Mouse (Mus musculus) liver, embryonic 16.5 days (tissue): ENCODE results near the gene Gm45233. TPM values are rescaled to one million over a fixed set of nuclear protein-coding genes. Genes with fewer than 3 reads are reported as not detected.

Experiments used
- ATAC-seq: fragments of 200-750 bp; cut with Nextera tagmentation; 2 replicates; pipeline ENCODE4 v1.8.0; 2017; ENCODE audit warnings: low read depth, mild to moderate bottlenecking, moderate number of reproducible peaks, moderate library complexity
- H3K27ac ChIP-seq: fragments of 300-500 bp; sonication (generic); 2 replicates; pipeline ENCODE4 v1.5.1; 2014; ENCODE audit warnings: mild to moderate bottlenecking, low read length
- H3K27me3 ChIP-seq: fragments of 300-500 bp; sonication (generic); 2 replicates; pipeline ENCODE4 v1.6.1; 2014; ENCODE audit warnings: low read depth, low read length, mixed read lengths; ENCODE audit not compliant: control insufficient read depth, insufficient read depth
- H3K36me3 ChIP-seq: fragments of 300-500 bp; sonication (generic); 2 replicates; pipeline ENCODE4 v1.6.1; 2014; ENCODE audit warnings: mild to moderate bottlenecking; ENCODE audit not compliant: control insufficient read depth, insufficient read depth
- H3K4me1 ChIP-seq: fragments of 300-500 bp; sonication (generic); 2 replicates; pipeline ENCODE4 v1.6.1; 2014; ENCODE audit warnings: low read depth, low read length, mixed read lengths; ENCODE audit not compliant: control insufficient read depth
- H3K4me2 ChIP-seq: fragments of 300-500 bp; sonication (generic); 2 replicates; pipeline ENCODE4 v1.6.1; 2014; ENCODE audit warnings: low read depth, low read length, mixed read lengths
- H3K4me3 ChIP-seq: fragments of 300-500 bp; sonication (generic); 2 replicates; pipeline ENCODE4 v1.5.1; 2014; ENCODE audit warnings: low read depth, mild to moderate bottlenecking, low read length
- H3K9ac ChIP-seq: fragments of 300-500 bp; sonication (generic); 2 replicates; pipeline ENCODE4 v1.6.1; 2014; ENCODE audit warnings: low read depth, low read length
- H3K9me3 ChIP-seq: fragments of 300-500 bp; sonication (generic); replicated peaks from 2 replicates; pipeline ENCODE4 v1.6.1; 2016; ENCODE audit warnings: low read length; ENCODE audit not compliant: control insufficient read depth
- WGBS: fragments of 180-500 bp; shearing (Covaris S2); extraction: QIAGEN DNeasy Blood & Tissue Kit; methylation state at CpG from one replicate; pipeline ENCODE4 v1.1.7; 2014; ENCODE audit not compliant: insufficient replicate concordance; 5-methylcytosine and 5-hydroxymethylcytosine counted together
- polyA plus RNA-seq: library from polyadenylated mRNA; unstranded; fragments of >200 nt; fragmentation: Nextera tagmentation; extraction: Ambion mirVana; gene quantifications from 2 replicates; pipeline ENCODE4 v1.2.1, GENCODE M21; 2015

Gm45233 gene
- polyA plus RNA-seq, 1 experiment from 2014 or later = 0.17 TPM

DNA sequence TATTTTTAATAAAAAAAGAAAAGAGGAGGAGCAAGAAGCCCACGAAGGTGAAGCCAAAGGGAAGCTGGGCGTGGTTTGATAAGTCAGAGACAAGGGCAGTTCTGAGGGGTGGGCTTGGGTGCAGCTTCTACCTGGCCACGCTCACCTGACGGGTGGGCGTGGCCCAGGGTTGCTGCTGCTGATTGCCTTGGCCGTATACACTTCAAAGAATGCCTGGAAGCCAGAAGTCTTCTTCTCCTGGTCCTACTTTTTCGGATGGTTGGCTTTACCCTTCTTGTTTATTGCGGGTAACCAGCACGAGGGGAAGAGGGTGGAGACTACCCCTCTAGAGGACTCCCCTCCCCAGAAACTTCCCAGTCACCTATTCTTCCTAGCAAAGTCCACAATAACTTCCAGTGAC, 1.2 kb upstream of the Gm45233 start:
- Histone ChIP-seq H3K4me2 (peak overlapping the region; percentile 98), H3K9me3 (no peaks in the 10 kb centered on the region), H3K36me3 (no peaks in the 10 kb centered on the region), H3K4me3 (peak overlapping the region; percentile 75), H3K9ac (peak overlapping the region; percentile 60), H3K27me3 (no peaks in the 10 kb centered on the region), H3K4me1 (peaks cover 26% of the 10 kb centered on the region), H3K27ac (peak overlapping the region; percentile 93)
- no peak for ATAC-seq
- WGBS = 3% methylated on average over 9 of the region's 9 CpGs

DNA sequence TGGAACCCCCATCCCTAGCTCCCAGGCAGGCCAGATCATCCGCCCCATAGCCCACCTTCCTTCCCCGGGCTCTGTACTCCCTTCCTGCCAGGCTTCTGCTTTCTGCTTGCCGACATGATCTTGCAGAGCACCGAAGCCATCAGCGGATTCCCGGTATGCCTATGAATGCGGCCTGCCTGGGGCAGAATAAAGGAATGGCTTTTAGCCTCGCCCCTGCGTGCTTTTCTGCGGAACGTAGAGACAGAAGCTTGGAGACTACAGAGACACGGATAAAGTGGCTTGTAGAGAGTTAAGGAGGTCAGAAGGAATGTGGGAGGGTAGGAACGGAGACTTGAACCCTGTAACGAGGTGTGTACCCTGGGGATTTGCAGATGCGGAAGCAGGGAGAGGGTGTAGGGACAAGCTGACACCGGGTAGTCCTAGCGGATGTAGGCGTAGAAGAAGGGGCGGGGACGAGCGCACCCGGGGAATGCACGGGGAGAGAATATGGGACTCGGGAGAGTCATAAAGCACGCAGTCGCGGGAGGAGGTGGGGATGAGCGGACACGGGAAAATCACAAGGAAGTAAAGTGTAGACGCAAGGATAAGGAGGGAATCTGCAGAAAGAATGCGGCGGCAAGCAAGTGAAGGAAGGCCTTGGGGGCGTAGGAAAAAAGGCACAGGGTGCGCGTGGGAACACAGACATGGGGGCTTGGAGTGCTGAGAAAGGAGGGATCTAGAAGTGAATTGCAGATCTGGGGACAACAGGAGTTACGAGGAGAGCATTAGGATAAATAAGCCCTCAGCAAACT, 607 bp upstream of the Gm45233 start:
- WGBS = under 1% methylated on average over 36 of the region's 36 CpGs
- peak overlapping the region; percentile 98 for H3K4me2 ChIP-seq
- H3K9ac ChIP-seq = peak overlapping the region; percentile 60
- no peaks in the 10 kb centered on the region for H3K27me3 ChIP-seq
- peak overlapping the region; percentile 93 for H3K27ac ChIP-seq
- H3K36me3 ChIP-seq = no peaks in the 10 kb centered on the region
- peaks cover 28% of the 10 kb centered on the region for H3K4me1 ChIP-seq
- no peaks in the 10 kb centered on the region for H3K9me3 ChIP-seq
- peak overlapping the region; percentile 75 for H3K4me3 ChIP-seq
- peak; percentile 81 for ATAC-seq

- no peak for ATAC-seq
- Histone ChIP-seq H3K4me1 (peaks cover 21% of the 10 kb centered on the region), H3K27ac (no peak overlapping the region), H3K9ac (no peak overlapping the region), H3K27me3 (no peaks in the 10 kb centered on the region), H3K4me3 (no peak overlapping the region), H3K4me2 (no peak overlapping the region), H3K9me3 (no peaks in the 10 kb centered on the region), H3K36me3 (no peaks in the 10 kb centered on the region; the same call in 1 of the 2 replicates)
- WGBS = 55% methylated on average over 4 of the region's 4 CpGs
Observed at GRCm38 (mm10) chr7:43447801-43448200, 3.9 kb downstream of the Gm45233 start.

DNA sequence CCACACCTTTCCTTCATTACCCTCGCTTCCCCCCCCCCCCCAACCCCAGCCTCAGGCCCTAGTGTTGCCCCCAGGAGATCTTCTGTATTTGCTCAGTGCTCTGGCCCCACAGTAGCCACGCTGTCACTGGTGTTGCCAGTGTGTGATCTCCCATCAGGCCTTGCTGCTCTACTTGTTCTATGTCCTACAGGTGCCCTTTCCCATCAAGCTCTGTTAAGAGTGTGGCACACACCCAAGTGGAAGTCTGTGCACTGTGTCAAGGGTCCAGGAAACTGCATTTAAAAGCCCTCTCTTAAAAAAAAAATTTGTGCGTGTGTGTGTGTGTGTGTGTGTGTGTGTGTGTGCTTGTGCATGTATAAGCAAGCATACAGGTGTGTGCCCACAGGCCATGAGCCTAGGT, 4.3 kb downstream of the Gm45233 start:
- H3K4me3 ChIP-seq = no peak overlapping the region
- H3K36me3 ChIP-seq = no peaks in the 10 kb centered on the region; the same call in 1 of the 2 replicates
- H3K27ac ChIP-seq = no peak overlapping the region
- no peak overlapping the region for H3K9ac ChIP-seq
- WGBS = 75% methylated on average over 2 of the region's 3 CpGs
- peaks cover 17% of the 10 kb centered on the region for H3K4me1 ChIP-seq
- H3K9me3 ChIP-seq = no peaks in the 10 kb centered on the region
- no peak for ATAC-seq
- no peaks in the 10 kb centered on the region for H3K27me3 ChIP-seq
- no peak overlapping the region for H3K4me2 ChIP-seq

DNA sequence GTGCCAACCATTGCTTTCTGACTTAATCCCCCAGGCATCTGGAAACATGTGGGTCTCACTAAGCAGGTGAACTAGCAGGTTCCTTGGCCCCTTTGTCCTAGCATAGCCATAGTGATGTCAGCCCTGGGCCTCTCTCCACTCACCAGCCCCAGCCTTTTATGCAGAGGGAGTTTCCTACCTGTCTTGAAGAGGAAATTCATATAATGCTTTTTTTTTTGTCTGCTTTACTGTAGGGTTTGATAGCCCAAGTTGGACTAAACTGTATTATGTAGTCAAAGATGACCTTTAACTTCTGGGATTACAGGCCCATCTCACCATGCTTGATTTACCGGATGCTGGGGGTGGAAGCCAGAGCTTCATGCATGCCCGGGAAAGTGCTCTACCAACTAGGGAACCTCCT, 5.9 kb downstream of the Gm45233 start:
- H3K4me2 ChIP-seq = no peak overlapping the region
- H3K27me3 ChIP-seq = no peaks in the 10 kb centered on the region
- H3K36me3 ChIP-seq = peaks cover 8% of the 10 kb centered on the region
- H3K27ac ChIP-seq = no peak overlapping the region
- H3K9ac ChIP-seq = no peak overlapping the region
- WGBS = 83% methylated on average over 2 of the region's 2 CpGs
- H3K9me3 ChIP-seq = no peaks in the 10 kb centered on the region
- H3K4me1 ChIP-seq = peaks cover 13% of the 10 kb centered on the region
- ATAC-seq = no peak
- H3K4me3 ChIP-seq = no peak overlapping the region

- Histone ChIP-seq H3K9ac (no peak overlapping the region), H3K36me3 (peaks cover 11% of the 10 kb centered on the region), H3K9me3 (no peaks in the 10 kb centered on the region), H3K4me1 (peaks cover 6% of the 10 kb centered on the region; the same call in 1 of the 2 replicates), H3K4me2 (no peak overlapping the region), H3K27ac (no peak overlapping the region), H3K27me3 (no peaks in the 10 kb centered on the region), H3K4me3 (no peak overlapping the region)
- WGBS = 80% methylated on average over 11 of the region's 11 CpGs
- ATAC-seq = no peak
Observed at GRCm38 (mm10) chr7:43451726-43452125, 7.8 kb downstream of the Gm45233 start.

DNA sequence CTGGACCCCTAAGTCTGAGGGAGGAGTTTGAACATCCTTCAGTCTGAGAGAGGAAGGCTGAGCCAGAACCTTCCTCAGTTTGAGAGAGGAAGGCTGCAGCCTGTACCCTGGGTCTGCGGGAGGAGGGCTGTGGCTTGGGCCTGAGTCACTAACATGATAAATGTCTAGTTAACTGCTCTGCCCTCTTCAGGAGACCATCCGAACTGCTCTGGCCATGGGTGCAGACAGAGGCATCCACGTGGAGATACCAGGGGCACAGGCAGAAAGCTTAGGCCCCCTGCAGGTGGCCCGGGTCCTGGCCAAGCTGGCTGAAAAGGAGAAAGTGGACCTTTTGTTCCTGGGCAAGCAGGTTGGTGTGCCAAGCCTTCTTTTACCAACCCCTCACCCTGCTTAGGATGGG, 8.7 kb downstream of the Gm45233 start:
- Histone ChIP-seq H3K9ac (no peak overlapping the region), H3K9me3 (no peaks in the 10 kb centered on the region), H3K4me2 (no peak overlapping the region), H3K27ac (no peak overlapping the region), H3K4me1 (peaks cover 2% of the 10 kb centered on the region; the same call in 1 of the 2 replicates), H3K4me3 (no peak overlapping the region), H3K27me3 (no peaks in the 10 kb centered on the region), H3K36me3 (peaks cover 13% of the 10 kb centered on the region)
- 26% methylated on average over 4 of the region's 4 CpGs for WGBS
- no peak; the same call in 1 of the 2 replicates for ATAC-seq

DNA sequence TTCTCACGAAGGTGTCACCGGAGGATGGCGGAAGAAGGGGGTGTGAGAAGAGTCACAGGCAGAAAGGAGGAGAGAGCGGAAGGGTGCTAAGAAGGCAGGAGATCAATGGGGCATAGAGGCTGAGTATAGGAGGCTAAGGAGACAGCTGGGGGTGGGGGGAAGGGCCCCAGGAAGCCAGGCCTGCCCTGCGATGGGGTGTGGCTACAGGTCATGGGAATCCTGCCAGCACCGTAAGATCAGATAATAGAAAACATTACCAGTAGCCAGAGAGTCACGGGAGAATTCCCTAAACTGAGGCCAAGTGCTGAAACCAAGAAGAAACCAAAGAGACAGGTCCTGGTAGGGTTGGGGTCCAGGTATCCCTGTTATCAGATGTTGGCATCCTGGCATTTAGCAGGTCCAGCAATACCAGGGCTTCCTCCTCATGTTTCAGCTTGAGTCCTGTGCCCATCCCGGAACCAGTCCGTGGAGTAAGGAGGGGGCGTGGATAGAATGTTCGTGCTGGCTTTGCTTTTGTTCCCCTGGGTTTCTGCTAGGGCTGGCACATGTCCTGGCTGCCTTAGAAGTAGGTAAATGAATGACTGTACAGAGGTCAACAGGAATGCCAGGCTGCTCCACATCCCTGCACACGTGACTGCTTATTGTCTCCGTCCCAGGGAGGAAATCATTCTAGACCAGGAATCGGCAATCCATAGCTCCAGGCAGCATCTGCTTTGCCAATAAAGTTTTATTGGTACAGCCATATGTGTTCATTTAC, 9.8 kb downstream of the Gm45233 start:
- H3K36me3 ChIP-seq = peaks cover 13% of the 10 kb centered on the region
- H3K4me1 ChIP-seq = no peaks in the 10 kb centered on the region; the same call in 1 of the 2 replicates
- 71% methylated on average over 14 of the region's 14 CpGs for WGBS
- H3K27ac ChIP-seq = no peak overlapping the region
- ATAC-seq = no peak
- H3K4me2 ChIP-seq = no peak overlapping the region
- H3K4me3 ChIP-seq = no peak overlapping the region
- H3K27me3 ChIP-seq = no peaks in the 10 kb centered on the region
- no peaks in the 10 kb centered on the region for H3K9me3 ChIP-seq
- no peak overlapping the region for H3K9ac ChIP-seq

- WGBS = 56% methylated on average over 6 of the region's 6 CpGs
- Histone ChIP-seq H3K27ac (no peak overlapping the region), H3K36me3 (peaks cover 13% of the 10 kb centered on the region), H3K4me2 (no peak overlapping the region), H3K27me3 (no peaks in the 10 kb centered on the region), H3K4me1 (no peaks in the 10 kb centered on the region; the same call in 1 of the 2 replicates), H3K4me3 (no peak overlapping the region), H3K9me3 (no peaks in the 10 kb centered on the region), H3K9ac (no peak overlapping the region)
- ATAC-seq = no peak
Observed at GRCm38 (mm10) chr7:43454371-43454770, 10.4 kb downstream of the Gm45233 start.
